Mouse (Mus musculus) liver, embryonic 14.5 days (tissue): ENCODE results near the gene Fzd4. TPM values are rescaled to one million over a fixed set of nuclear protein-coding genes. Genes with fewer than 3 reads are reported as not detected.

Source experiments
- ATAC-seq: fragments of 200-750 bp; cut with Nextera tagmentation; 2 replicates; pipeline ENCODE4 v1.8.0; 2017; ENCODE audit warnings: moderate number of reproducible peaks, mild to moderate bottlenecking, moderate library complexity; ENCODE audit not compliant: insufficient read depth
- DNase-seq, 3 experiments: peaks; one replicate each; pipeline ENCODE4 v3.0.0-alpha.2; 2012 to 2013; ENCODE audit warnings: low read depth in 3 of 3, low spot score in 3 of 3
- H3K27ac ChIP-seq: fragments of 300-500 bp; sonication (generic); 2 replicates; pipeline ENCODE4 v1.5.1; 2014; ENCODE audit warnings: moderate library complexity, mild to moderate bottlenecking, control low read depth, inconsistent platforms
- H3K27me3 ChIP-seq: fragments of 300-500 bp; sonication (generic); 2 replicates; pipeline ENCODE4 v1.6.1; 2014; ENCODE audit warnings: mild to moderate bottlenecking, low read length, moderate library complexity; ENCODE audit not compliant: control insufficient read depth, insufficient read depth
- H3K36me3 ChIP-seq: fragments of 300-500 bp; sonication (generic); replicated peaks from 2 replicates; pipeline ENCODE4 v1.6.1; 2014; ENCODE audit warnings: low read depth; ENCODE audit not compliant: control insufficient read depth, insufficient read depth
- H3K4me1 ChIP-seq, 2 experiments: fragments of 200-500 bp in 1 of 2; fragments of 300-500 bp in 1 of 2; sonication (generic) in 1 of 2; replicated peaks; 2 replicates each; pipeline ENCODE4 v1.6.1; 2012 to 2014; ENCODE audit warnings: antibody characterized with exemption in 1 of 2, inconsistent platforms in 1 of 2, low read length in 1 of 2; ENCODE audit not compliant: control insufficient read depth in 2 of 2, insufficient read depth in 2 of 2
- H3K4me2 ChIP-seq: fragments of 300-500 bp; sonication (generic); 2 replicates; pipeline ENCODE4 v1.6.1; 2014; ENCODE audit warnings: low read depth, mild to moderate bottlenecking, control low read depth, moderate library complexity
- H3K4me3 ChIP-seq, 2 experiments: fragments of 200-500 bp in 1 of 2; fragments of 300-500 bp in 1 of 2; sonication (generic) in 1 of 2; 2 replicates each; pipeline ENCODE4 v1.5.1; 2012 to 2014; ENCODE audit warnings: low read depth in 2 of 2, low read length in 2 of 2, mild to moderate bottlenecking in 2 of 2, control low read depth in 1 of 2, inconsistent platforms in 1 of 2, moderate library complexity in 1 of 2; ENCODE audit not compliant: insufficient read depth in 1 of 2
- H3K9ac ChIP-seq: fragments of 300-500 bp; sonication (generic); replicated peaks from 2 replicates; pipeline ENCODE4 v1.6.1; 2014; ENCODE audit warnings: mild to moderate bottlenecking, control low read depth, moderate library complexity
- H3K9me3 ChIP-seq: fragments of 300-500 bp; sonication (generic); 2 replicates; pipeline ENCODE4 v1.6.1; 2016; ENCODE audit warnings: low read length, mixed read lengths; ENCODE audit not compliant: control insufficient read depth
- CTCF ChIP-seq: IDR thresholded peaks from 2 replicates; pipeline ENCODE4 v1.5.1; 2016; ENCODE audit warnings: antibody characterized with exemption, low read depth, control low read depth
- EP300 ChIP-seq: IDR thresholded peaks from 2 replicates; pipeline ENCODE4 v1.6.1; 2016; ENCODE audit warnings: antibody characterized with exemption, low read depth
- WGBS: fragments of 180-500 bp; shearing (Covaris S2); extraction: QIAGEN DNeasy Blood & Tissue Kit; methylation state at CpG from one replicate; pipeline ENCODE4 v1.1.7; 2014; ENCODE audit not compliant: insufficient replicate concordance; 5-methylcytosine and 5-hydroxymethylcytosine counted together
- polyA plus RNA-seq, 2 experiments: library from polyadenylated mRNA; depleted of rRNA in 1 of 2; stranded (reverse) in 1 of 2; unstranded in 1 of 2; fragments of >200 nt; fragmentation: Nextera tagmentation in 1 of 2; extraction: Ambion mirVana in 1 of 2; gene quantifications; 2 replicates each; pipeline versions ENCODE4 v1.2.1 to v1.2.3; 2012 to 2014

Gene Fzd4
- polyA plus RNA-seq, 2 experiments: 2.0 TPM

- 30% methylated on average over 7 of the region's 7 CpGs for WGBS
- no peak overlapping the region for H3K4me2 ChIP-seq
- no peak for DNase-seq
- no peak overlapping the region for H3K4me3 ChIP-seq
- no peak for ATAC-seq
- no peak overlapping the region for H3K27ac ChIP-seq
- no peaks in the 10 kb centered on the region; a peak in 2 of 4 replicates for H3K4me1 ChIP-seq
- TF ChIP-seq EP300 (no peak), CTCF (no peak)
- H3K36me3 ChIP-seq: no peaks in the 10 kb centered on the region
- no peak overlapping the region for H3K9ac ChIP-seq
- no peaks in the 10 kb centered on the region for H3K27me3 ChIP-seq
- H3K9me3 ChIP-seq: no peaks in the 10 kb centered on the region
Observed at GRCm38 (mm10) chr7:89380935-89381705, 23.0 kb upstream of the Fzd4 start.

GRCm38 (mm10) chr7:89382892-89383291 lies 21.3 kb upstream of the Fzd4 start:
- H3K4me1 ChIP-seq: no peaks in the 10 kb centered on the region; a peak in 2 of 4 replicates
- TF ChIP-seq EP300 (no peak), CTCF (no peak)
- DNase-seq (no peak), ATAC-seq (no peak)
- no peaks in the 10 kb centered on the region for H3K36me3 ChIP-seq
- no peak overlapping the region for H3K9ac ChIP-seq
- no peaks in the 10 kb centered on the region for H3K27me3 ChIP-seq
- no peak overlapping the region for H3K4me3 ChIP-seq
- no peaks in the 10 kb centered on the region for H3K9me3 ChIP-seq
- no peak overlapping the region for H3K27ac ChIP-seq
- WGBS: 74% methylated on average over 3 of the region's 3 CpGs
- H3K4me2 ChIP-seq: no peak overlapping the region

- no peak overlapping the region for H3K4me2 ChIP-seq
- WGBS: 57% methylated on average over 3 of the region's 3 CpGs
- no peak for DNase-seq
- H3K36me3 ChIP-seq: no peaks in the 10 kb centered on the region
- no peak for TF ChIP-seq EP300
- TF ChIP-seq CTCF: no peak
- no peaks in the 10 kb centered on the region for H3K9me3 ChIP-seq
- H3K4me1 ChIP-seq: peaks cover 0 to 3% of the 10 kb centered on the region in 2 experiments; a peak in 2 of 4 replicates
- no peak overlapping the region for H3K4me3 ChIP-seq
- ATAC-seq: no peak
- no peaks in the 10 kb centered on the region for H3K27me3 ChIP-seq
- H3K27ac ChIP-seq: no peak overlapping the region
- H3K9ac ChIP-seq: no peak overlapping the region
Observed at GRCm38 (mm10) chr7:89388981-89389380, 15.2 kb upstream of the Fzd4 start.

- Histone ChIP-seq H3K27me3 (no peaks in the 10 kb centered on the region), H3K4me2 (no peak overlapping the region), H3K4me3 (no peak overlapping the region), H3K9me3 (no peaks in the 10 kb centered on the region), H3K4me1 (peaks cover 0 to 3% of the 10 kb centered on the region in 2 experiments; a peak in 2 of 4 replicates), H3K9ac (no peak overlapping the region), H3K36me3 (no peaks in the 10 kb centered on the region), H3K27ac (no peak overlapping the region)
- TF ChIP-seq CTCF (no peak), EP300 (no peak)
- ATAC-seq (no peak), DNase-seq (no peak)
- 57% methylated on average over 2 of the region's 2 CpGs for WGBS
Observed at GRCm38 (mm10) chr7:89390660-89391059, 13.5 kb upstream of the Fzd4 start.

- no peak for ATAC-seq
- Histone ChIP-seq H3K27me3 (no peaks in the 10 kb centered on the region), H3K9ac (no peak overlapping the region), H3K9me3 (no peaks in the 10 kb centered on the region), H3K4me3 (no peak overlapping the region), H3K36me3 (no peaks in the 10 kb centered on the region), H3K4me1 (peaks cover 0 to 3% of the 10 kb centered on the region in 2 experiments; a peak in 2 of 4 replicates), H3K4me2 (no peak overlapping the region), H3K27ac (no peak overlapping the region)
- TF ChIP-seq CTCF (no peak), EP300 (no peak)
- DNase-seq: no peak
- 68% methylated on average over 3 of the region's 3 CpGs for WGBS
Observed at GRCm38 (mm10) chr7:89391281-89391680, 12.9 kb upstream of the Fzd4 start.
